ENCODE assay signal across 12 mouse cellular contexts in genomic region chr15:79683146-79683545, GRCm38 (mm10). TPM values are rescaled to one million over a fixed set of nuclear protein-coding genes. Genes with fewer than 3 reads are reported as not detected.
DNase-seq lines count a peak whose midpoint lies in the region; ATAC-seq and TF ChIP-seq lines count a peak whose summit lies in the region.
"Had no signal": no experiment of that assay in that cellular context is flagged by ENCODE, and none has a peak within 500 bp of the region (broad histone marks: within the 10 kb centered on the region; RNA-seq: fewer than 3 reads in every experiment).

No protein-coding gene starts in this region.

- TF ChIP-seq CTCF in gastrocnemius, adult 2 months (IDR thresholded peaks at IDR 0.05) = no peak
- no peak for TF ChIP-seq CTCF in layer of hippocampus, adult 2 months (conservative IDR thresholded peaks at IDR 0.05)
- TF ChIP-seq CTCF in thymus, adult 2 months (IDR thresholded peaks at IDR 0.05; ENCODE audit: borderline replicate concordance, control insufficient read depth, extremely low read depth, insufficient read depth, low read length, poor library complexity) = no peak

- intact Hi-C loops in gastrocnemius, adult 2 months (cut with DNase I) = loop anchor here (1.0 to 10.0 kb wide), 2 partner anchors 12 to 138 kb away; partner anchors contain the start of gene Ddx17
- intact Hi-C loops in gastrocnemius, postnatal 36 days (cut with DNase I) = no loop called here

- H3K4me3 ChIP-seq in gastrocnemius, adult 2 months = peak overlapping the region; percentile 25; the same call in 1 of the 2 replicates
- peak overlapping the region; percentile 87; the same call in 1 of the 2 replicates for H3K4me3 ChIP-seq in layer of hippocampus, adult 2 months
- H3K4me3 ChIP-seq in intestine, embryonic 16.5 days (ENCODE audit: low read length) = no peak overlapping the region
- no peak overlapping the region for H3K4me3 ChIP-seq in neural tube, embryonic 12.5 days
- no peak overlapping the region for H3K4me3 ChIP-seq in thymus, adult 2 months (ENCODE audit: control insufficient read depth, insufficient read depth, low read length)

- H3K36me3 ChIP-seq in intestine, embryonic 16.5 days (ENCODE audit: control insufficient read depth, insufficient read depth, low read length) = no peaks in the 10 kb centered on the region
- H3K36me3 ChIP-seq in neural tube, embryonic 12.5 days = no peaks in the 10 kb centered on the region
- no peaks in the 10 kb centered on the region for H3K36me3 ChIP-seq in thymus, adult 2 months (ENCODE audit: control insufficient read depth, insufficient read depth, low read length)

- H3K27ac ChIP-seq in gastrocnemius, adult 2 months = peak overlapping the region; percentile 98
- no peak overlapping the region for H3K27ac ChIP-seq in layer of hippocampus, adult 2 months
- H3K27ac ChIP-seq in intestine, embryonic 16.5 days (ENCODE audit: low read length) = no peak overlapping the region
- H3K27ac ChIP-seq in neural tube, embryonic 12.5 days = no peak overlapping the region
- H3K27ac ChIP-seq in thymus, adult 2 months (ENCODE audit: control insufficient read depth, insufficient read depth, low read length) = no peak overlapping the region

- no peak for ATAC-seq in intestine, embryonic 16.5 days
- ATAC-seq in neural tube, embryonic 12.5 days (ENCODE audit: low FRiP score, low read depth) = no peak
- ATAC-seq: activated CD4-positive, CD25-positive, alpha-beta regulatory T cell, adult 4 months; CD4-positive, CD25-positive, alpha-beta regulatory T cell, adult 4 months had no signal

- H3K9ac ChIP-seq in intestine, embryonic 16.5 days (ENCODE audit: low read depth, low read length) = 0 out of 2 replicates have a peak overlapping the region, but pooled peaks have one; percentile 14
- H3K9ac ChIP-seq in neural tube, embryonic 12.5 days = no peak overlapping the region

- TF ChIP-seq POLR2A in thymus, adult 2 months (IDR thresholded peaks at IDR 0.05; ENCODE audit: control insufficient read depth, extremely low read depth, insufficient read depth, low read length, poor library complexity) = no peak

- H3K4me1 ChIP-seq in intestine, embryonic 16.5 days (ENCODE audit: control insufficient read depth, insufficient read depth, low read length) = peaks cover 41% of the 10 kb centered on the region
- H3K4me1 ChIP-seq in neural tube, embryonic 12.5 days = peaks cover 36% of the 10 kb centered on the region
- peaks cover 13% of the 10 kb centered on the region for H3K4me1 ChIP-seq in thymus, adult 2 months (replicated peaks; ENCODE audit: control insufficient read depth, insufficient read depth, low read length)

- H3K9me3 ChIP-seq in intestine, embryonic 16.5 days (ENCODE audit: control insufficient read depth, low read length) = no peaks in the 10 kb centered on the region
- no peaks in the 10 kb centered on the region for H3K9me3 ChIP-seq in neural tube, embryonic 12.5 days

- 67% methylated on average over 6 of the region's 6 CpGs for WGBS in intestine, embryonic 16.5 days
- WGBS in neural tube, embryonic 12.5 days = 91% methylated on average over 6 of the region's 6 CpGs
- 80% methylated on average over 6 of the region's 6 CpGs for WGBS in thymus, adult 2 months

- H3K4me2 ChIP-seq in intestine, embryonic 16.5 days (ENCODE audit: low read depth, low read length) = peak overlapping the region; percentile 79; the same call in 1 of the 2 replicates
- H3K4me2 ChIP-seq in neural tube, embryonic 12.5 days (replicated peaks) = 0 out of 2 replicates have a peak overlapping the region, but pooled peaks have one; percentile 2

- DNase-seq in gastrocnemius, adult 2 months = no peak
- DNase-seq in gastrocnemius, postnatal 36 days = no peak
- DNase-seq in layer of hippocampus, adult 2 months (ENCODE audit: low spot score in 2 of 2) = no peak
- DNase-seq in layer of hippocampus, postnatal 10 days (ENCODE audit: low spot score in 2 of 2) = no peak
- DNase-seq in thymus, adult 2 months = no peak
- DNase-seq in T-cell, adult 2 months (ENCODE audit: low spot score) = no peak
- DNase-seq: cerebellum, adult 2 months; lung, embryonic 14.5 days had no signal

- H3K27me3 ChIP-seq in intestine, embryonic 16.5 days (replicated peaks; ENCODE audit: control insufficient read depth, insufficient read depth, low read length) = no peaks in the 10 kb centered on the region
- H3K27me3 ChIP-seq in neural tube, embryonic 12.5 days (replicated peaks) = no peaks in the 10 kb centered on the region
- no peaks in the 10 kb centered on the region for H3K27me3 ChIP-seq in thymus, adult 2 months (ENCODE audit: control insufficient read depth, insufficient read depth, low read length)

RNA-seq across cellular contexts. Expression of gene Josd1, which starts 4.6 kb away (rescaled TPM):
- total RNA-seq in gastrocnemius, adult 2 months (2021) = 10 to 100 TPM; 12.3 to 18.7 TPM
- total RNA-seq in gastrocnemius, postnatal 36 days (2021) = 10 to 100 TPM; 12.1 to 13.3 TPM
- 10 to 100 TPM; 46.0 to 47.0 TPM for total RNA-seq in layer of hippocampus, adult 2 months (2021)
- total RNA-seq in layer of hippocampus, postnatal 10 days (2021) = 10 to 100 TPM; 36.6 to 40.5 TPM
- polyA plus RNA-seq in intestine, embryonic 16.5 days (2015; fragmentation: Nextera tagmentation; extraction: Ambion mirVana) = 14.1 and 17.0 TPM in 2 replicates
- polyA plus RNA-seq in neural tube, embryonic 12.5 days (2016; fragmentation: Nextera tagmentation; extraction: Ambion mirVana) = 26.7 and 26.9 TPM in 2 replicates
- polyA plus RNA-seq in thymus, adult 2 months (2012; rRNA removed) = 23.8 and 30.5 TPM in 2 replicates

RNA-seq across cellular contexts. Expression of gene Gtpbp1, which starts 7.5 kb away (rescaled TPM):
- 10 to 100 TPM; 24.4 to 28.5 TPM for total RNA-seq in gastrocnemius, adult 2 months (2021)
- 10 to 100 TPM; 22.5 to 24.2 TPM for total RNA-seq in gastrocnemius, postnatal 36 days (2021)
- total RNA-seq in layer of hippocampus, adult 2 months (2021) = 10 to 100 TPM; 52.4 to 59.1 TPM
- 10 to 100 TPM; 42.5 to 46.8 TPM for total RNA-seq in layer of hippocampus, postnatal 10 days (2021)
- polyA plus RNA-seq in intestine, embryonic 16.5 days (2015; fragmentation: Nextera tagmentation; extraction: Ambion mirVana) = 24.5 and 25.3 TPM in 2 replicates
- polyA plus RNA-seq in neural tube, embryonic 12.5 days (2016; fragmentation: Nextera tagmentation; extraction: Ambion mirVana) = 41.6 and 42.5 TPM in 2 replicates
- polyA plus RNA-seq in thymus, adult 2 months (2012; rRNA removed) = 91.3 and 114 TPM in 2 replicates

RNA-seq across cellular contexts. Expression of gene Tomm22, which starts 12.5 kb away (rescaled TPM):
- 10 to 100 TPM; 52.8 to 78.6 TPM for total RNA-seq in gastrocnemius, adult 2 months (2021)
- total RNA-seq in gastrocnemius, postnatal 36 days (2021) = 10 to 100 TPM; 56.5 to 60.2 TPM
- total RNA-seq in layer of hippocampus, adult 2 months (2021) = 100 to 1,000 TPM in 1 of 2 experiments, 10 to 100 TPM in 1; 99.9 to 105 TPM
- 100 to 1,000 TPM in 1 of 2 experiments, 10 to 100 TPM in 1; 99.9 to 107 TPM for total RNA-seq in layer of hippocampus, postnatal 10 days (2021)
- polyA plus RNA-seq in intestine, embryonic 16.5 days (2015; fragmentation: Nextera tagmentation; extraction: Ambion mirVana) = 248 and 288 TPM in 2 replicates
- polyA plus RNA-seq in neural tube, embryonic 12.5 days (2016; fragmentation: Nextera tagmentation; extraction: Ambion mirVana) = 261 and 264 TPM in 2 replicates
- 51.7 and 65.2 TPM in 2 replicates for polyA plus RNA-seq in thymus, adult 2 months (2012; rRNA removed)

RNA-seq across cellular contexts. Expression of gene Cby1, which starts 24.1 kb away (rescaled TPM):
- 10 to 100 TPM; 11.8 to 15.6 TPM for total RNA-seq in gastrocnemius, adult 2 months (2021)
- total RNA-seq in gastrocnemius, postnatal 36 days (2021) = 10 to 100 TPM; 12.1 to 14.5 TPM
- total RNA-seq in layer of hippocampus, adult 2 months (2021) = 10 to 100 TPM; 39.5 to 45.4 TPM
- total RNA-seq in layer of hippocampus, postnatal 10 days (2021) = 10 to 100 TPM; 55.6 to 56.6 TPM
- 37.1 and 37.2 TPM in 2 replicates for polyA plus RNA-seq in intestine, embryonic 16.5 days (2015; fragmentation: Nextera tagmentation; extraction: Ambion mirVana)
- polyA plus RNA-seq in neural tube, embryonic 12.5 days (2016; fragmentation: Nextera tagmentation; extraction: Ambion mirVana) = 72.0 and 74.2 TPM in 2 replicates
- 16.0 and 17.9 TPM in 2 replicates for polyA plus RNA-seq in thymus, adult 2 months (2012; rRNA removed)

RNA-seq across cellular contexts. Expression of gene Fam227a, which starts 24.4 kb away (rescaled TPM):
- total RNA-seq in gastrocnemius, adult 2 months (2021) = under 1 TPM; 0.47 to 0.84 TPM
- total RNA-seq in gastrocnemius, postnatal 36 days (2021) = under 1 TPM; 0.81 to 0.87 TPM
- 10 to 100 TPM; 12.3 to 13.1 TPM for total RNA-seq in layer of hippocampus, adult 2 months (2021)
- 10 to 100 TPM in 1 of 2 experiments, 1 to 10 TPM in 1; 9.2 to 10.1 TPM for total RNA-seq in layer of hippocampus, postnatal 10 days (2021)
- 0.60 and 0.72 TPM in 2 replicates for polyA plus RNA-seq in intestine, embryonic 16.5 days (2015; fragmentation: Nextera tagmentation; extraction: Ambion mirVana)
- polyA plus RNA-seq in neural tube, embryonic 12.5 days (2016; fragmentation: Nextera tagmentation; extraction: Ambion mirVana) = 4.3 and 6.0 TPM in 2 replicates
- polyA plus RNA-seq in thymus, adult 2 months (2012; rRNA removed) = 1.0 and 1.2 TPM in 2 replicates

Comparison
In these comparisons a context has a peak if more than half of its experiments do, and no peak if none do; other contexts are left out.
1. H3K4me3 ChIP-seq: peak in gastrocnemius, adult 2 months (single experiment) and layer of hippocampus, adult 2 months (single experiment); none in intestine, embryonic 16.5 days (single experiment), neural tube, embryonic 12.5 days (single experiment) and thymus, adult 2 months (single experiment).